Mouse (Mus musculus) testis, postnatal 10 days (tissue): ENCODE data around the gene Lgi1.

Source experiments
- DNase-seq: peaks from one replicate; pipeline ENCODE4 v3.0.0; 2021; ENCODE audit warnings: low spot score

Gene Lgi1

DNA sequence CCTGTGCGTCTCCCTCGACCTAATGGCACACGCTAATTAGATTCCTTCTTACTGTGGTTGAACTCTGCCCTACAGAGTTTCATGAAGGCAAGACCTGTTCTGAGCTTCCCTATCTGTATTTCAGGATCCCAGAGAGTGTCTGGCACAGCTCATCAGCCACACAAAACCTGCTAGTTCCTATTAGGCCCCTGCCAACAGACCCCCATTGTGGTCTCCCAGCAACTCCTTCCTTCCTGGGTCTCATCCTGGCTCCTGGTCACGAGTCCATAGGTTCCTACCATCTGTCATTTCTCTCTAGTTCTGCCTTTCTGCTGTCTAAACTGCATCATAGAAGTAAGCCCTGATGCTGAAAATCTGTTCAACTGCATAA lies 60.7 kb downstream of the Lgi1 start:
- no peak for DNase-seq

- DNase-seq = no peak
These were observed 61.5 kb downstream of the Lgi1 start for GRCm38 (mm10) chr19:38325854-38326253.

GRCm38 (mm10) chr19:38327002-38327401 lies 62.7 kb downstream of the Lgi1 start:
- DNase-seq = no peak

DNA sequence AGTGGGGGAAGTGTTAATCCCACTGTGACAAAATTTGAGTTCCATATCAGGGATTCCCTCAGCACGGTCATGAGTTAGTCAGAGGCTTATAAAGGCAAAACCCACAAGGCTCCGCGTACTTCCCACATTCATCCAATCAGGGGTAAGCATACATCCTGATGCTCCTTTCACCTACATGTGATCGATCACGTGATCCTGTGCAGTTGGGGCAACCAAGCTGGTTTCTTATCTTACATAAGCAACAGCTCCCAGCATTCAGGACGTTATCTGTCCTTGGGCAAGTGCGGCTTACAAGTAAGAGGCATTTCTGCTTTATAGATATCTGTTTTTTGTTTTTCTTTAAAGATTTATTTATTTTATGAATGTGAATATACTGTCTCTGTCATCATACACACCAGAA lies 63.7 kb downstream of the Lgi1 start:
- DNase-seq = no peak

- no peak for DNase-seq
These were observed 64.9 kb downstream of the Lgi1 start for GRCm38 (mm10) chr19:38329257-38329656.

- DNase-seq = no peak
These were observed 66.7 kb downstream of the Lgi1 start for GRCm38 (mm10) chr19:38331072-38331471.

DNA sequence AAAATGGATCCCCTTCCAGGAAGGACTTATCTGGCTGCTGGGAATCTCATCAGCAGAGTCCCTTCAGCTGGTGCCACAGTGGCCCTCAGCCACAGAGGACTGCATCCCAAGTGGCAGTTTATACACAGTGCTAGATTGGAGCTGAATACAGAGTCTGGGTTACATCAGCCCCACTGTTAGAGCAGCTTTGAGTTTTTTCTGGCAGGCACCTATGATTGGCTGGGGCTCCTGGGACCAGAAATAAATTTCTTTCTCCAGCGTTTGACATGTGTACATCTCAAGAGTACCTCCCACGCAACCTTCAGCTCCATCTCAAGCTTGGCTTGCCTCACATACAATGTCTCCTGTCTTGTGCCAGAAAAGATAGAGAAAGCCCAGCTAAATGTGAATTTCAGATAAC lies 67.9 kb downstream of the Lgi1 start:
- no peak for DNase-seq

GRCm38 (mm10) chr19:38332820-38333219 lies 68.5 kb downstream of the Lgi1 start:
- no peak for DNase-seq

DNA sequence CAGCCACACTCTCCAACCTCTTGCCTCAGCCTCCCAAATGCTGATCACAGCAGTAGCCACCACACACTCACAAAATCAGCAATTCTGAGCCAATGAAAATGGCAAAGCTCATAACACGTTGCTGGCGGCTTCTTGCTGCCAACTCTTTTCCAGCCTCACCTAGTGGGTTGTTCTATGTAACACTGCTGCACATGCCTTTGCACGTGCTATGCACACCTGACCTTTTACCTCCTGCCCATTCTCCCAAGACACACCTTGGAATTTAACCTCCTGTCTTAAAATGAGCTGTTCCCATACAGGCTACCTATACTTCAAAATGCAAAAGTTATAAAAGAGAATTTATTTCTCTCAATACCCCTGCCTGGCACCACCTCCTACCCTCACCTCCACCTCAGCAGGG lies 72.2 kb downstream of the Lgi1 start:
- no peak for DNase-seq

DNA sequence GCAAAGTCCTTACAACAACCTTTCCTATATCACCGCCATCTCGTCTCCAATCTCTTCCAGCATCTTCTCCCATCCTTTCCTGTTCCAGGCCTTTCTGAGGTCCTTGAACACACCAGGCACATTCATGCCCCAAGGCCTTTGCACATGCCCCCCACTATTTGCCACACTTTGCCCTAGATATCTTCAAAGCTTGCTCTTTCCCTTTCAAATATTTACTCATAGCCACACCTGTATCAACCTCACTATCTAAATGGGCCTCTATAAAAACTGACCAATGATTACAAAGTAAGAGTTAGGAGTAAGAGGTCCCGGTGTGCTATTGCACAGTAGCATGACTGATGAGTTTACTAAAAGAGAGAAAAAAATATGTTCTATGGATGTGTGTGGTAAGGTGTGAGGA lies 73.0 kb downstream of the Lgi1 start:
- no peak for DNase-seq

DNA sequence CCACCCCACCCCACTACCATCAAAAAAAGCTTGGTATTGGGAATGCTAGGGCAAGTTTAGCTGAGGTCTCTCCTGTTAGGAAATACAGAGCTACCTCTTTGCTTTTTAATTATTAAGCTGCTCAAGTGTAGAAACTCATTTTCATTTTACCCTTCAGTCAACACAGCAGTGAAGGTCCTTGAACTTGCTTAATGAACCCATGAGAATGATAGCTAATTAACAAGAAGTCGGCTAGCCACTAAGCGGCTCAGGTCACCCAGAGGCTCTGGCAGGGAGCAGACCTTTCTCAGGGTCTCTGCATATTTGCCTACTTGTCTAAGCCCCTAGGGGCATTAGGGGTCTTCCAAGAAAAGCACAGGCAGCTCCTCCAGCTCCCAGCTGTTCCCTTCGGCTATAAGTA lies 75.4 kb downstream of the Lgi1 start:
- DNase-seq = no peak

DNA sequence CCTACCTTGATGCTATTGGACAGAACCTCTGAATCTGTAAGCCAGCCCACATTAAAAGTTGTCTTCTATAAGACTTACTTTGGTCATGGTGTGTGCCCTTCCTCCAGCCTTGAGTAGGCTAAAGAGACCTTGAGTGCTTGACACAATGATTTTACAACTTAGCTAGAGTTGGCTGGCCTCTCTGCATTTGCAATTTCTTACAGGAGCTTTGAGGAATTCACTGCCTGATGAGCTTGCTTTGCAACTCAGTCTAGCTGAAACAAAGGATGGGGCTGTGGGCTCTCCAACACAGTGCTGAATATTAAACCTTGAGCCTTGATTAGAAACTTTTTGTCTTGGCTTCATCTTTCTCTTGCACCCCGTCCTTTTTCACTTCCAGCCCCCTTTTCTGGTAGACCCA lies 78.9 kb downstream of the Lgi1 start:
- no peak for DNase-seq

- DNase-seq = no peak
These were observed 84.1 kb downstream of the Lgi1 start for GRCm38 (mm10) chr19:38348271-38349012.

DNA sequence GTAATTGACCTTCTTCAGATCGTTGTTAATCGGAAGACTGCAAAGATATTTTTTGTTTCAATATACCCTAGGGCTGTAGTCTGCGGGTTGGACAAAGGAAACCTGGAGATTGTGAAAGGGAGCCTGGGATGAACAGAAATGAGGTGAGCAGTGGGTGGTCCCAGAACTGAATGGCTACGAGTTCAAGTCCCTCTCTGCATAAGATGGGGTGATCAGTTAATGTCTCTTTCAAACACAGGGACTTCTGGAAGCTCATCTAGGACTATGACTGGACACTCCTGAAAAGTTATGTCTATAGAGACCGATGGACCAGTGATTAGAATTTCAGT lies 84.6 kb downstream of the Lgi1 start:
- DNase-seq = no peak

DNA sequence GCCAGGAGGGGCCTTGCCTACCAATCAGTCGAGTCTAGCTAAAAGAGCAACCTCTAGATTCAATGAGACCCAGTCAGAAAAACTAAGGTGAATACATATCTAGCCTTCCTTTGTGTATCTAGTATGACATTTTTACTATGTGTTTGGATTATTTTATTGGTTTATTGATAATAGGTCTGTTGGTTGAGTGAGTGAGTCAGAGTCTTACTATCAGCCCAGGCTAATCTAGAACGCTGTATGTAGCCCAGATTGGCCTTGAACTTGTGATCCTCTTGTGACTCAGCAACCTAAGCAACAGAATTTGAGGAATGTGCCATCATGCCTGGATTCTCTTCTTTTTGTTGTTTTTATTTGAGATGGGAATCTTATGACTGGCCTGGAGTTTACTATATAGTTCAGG lies 86.9 kb downstream of the Lgi1 start:
- DNase-seq = no peak

- DNase-seq = no peak
These were observed 87.4 kb downstream of the Lgi1 start for GRCm38 (mm10) chr19:38351728-38352127.

GRCm38 (mm10) chr19:38352495-38353130 lies 88.3 kb downstream of the Lgi1 start:
- DNase-seq = no peak

DNA sequence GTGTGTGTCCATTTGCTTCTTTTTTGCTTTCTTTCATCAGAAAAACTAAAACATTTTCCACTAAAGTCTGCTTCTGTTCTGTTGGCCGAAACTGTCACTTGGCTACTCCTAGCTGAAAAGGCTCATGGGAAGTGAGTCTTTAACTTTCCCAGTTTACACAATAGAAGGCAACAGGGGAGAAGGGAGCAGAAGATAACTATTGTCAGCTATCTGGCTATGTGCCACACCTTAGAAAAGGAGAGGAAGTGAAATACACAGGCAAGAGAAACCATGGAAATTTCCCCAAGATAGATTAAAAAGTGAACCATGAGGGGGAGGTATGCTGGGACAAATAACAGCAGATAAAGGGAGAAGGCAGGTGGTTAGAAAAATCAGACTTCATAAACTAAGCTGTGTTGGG lies 89.9 kb downstream of the Lgi1 start:
- DNase-seq = no peak

GRCm38 (mm10) chr19:38354819-38355360 lies 90.6 kb downstream of the Lgi1 start:
- peak; percentile 71 for DNase-seq

DNA sequence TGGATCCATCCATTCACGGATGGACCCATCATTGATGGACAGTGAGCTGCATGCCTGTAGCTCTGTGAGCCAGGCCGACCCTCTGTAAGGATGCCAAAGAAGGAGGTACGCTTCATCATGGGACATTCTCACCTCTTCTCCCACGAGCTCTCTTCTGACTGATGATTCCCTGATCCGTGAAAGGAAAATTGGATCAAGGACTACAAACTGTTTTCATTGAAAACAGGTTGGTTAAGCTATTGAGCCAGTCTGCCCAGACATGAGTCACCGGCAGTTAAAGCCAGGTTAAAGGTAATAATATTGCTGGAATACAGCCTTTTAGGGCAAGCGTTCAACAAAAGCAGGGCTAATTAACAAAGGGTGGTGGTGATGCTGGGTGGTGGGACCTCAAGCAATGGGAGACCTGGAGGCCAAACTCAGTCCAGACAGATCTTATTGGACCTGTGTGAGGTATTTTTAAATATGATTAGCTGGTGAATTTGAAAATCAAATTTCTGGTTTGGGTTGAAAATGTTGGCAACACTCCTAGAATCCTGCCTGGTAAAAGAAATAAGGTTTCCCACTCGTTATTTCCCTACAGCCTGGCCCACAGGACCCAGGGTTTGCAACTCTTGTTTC lies 92.0 kb downstream of the Lgi1 start:
- no peak for DNase-seq

DNA sequence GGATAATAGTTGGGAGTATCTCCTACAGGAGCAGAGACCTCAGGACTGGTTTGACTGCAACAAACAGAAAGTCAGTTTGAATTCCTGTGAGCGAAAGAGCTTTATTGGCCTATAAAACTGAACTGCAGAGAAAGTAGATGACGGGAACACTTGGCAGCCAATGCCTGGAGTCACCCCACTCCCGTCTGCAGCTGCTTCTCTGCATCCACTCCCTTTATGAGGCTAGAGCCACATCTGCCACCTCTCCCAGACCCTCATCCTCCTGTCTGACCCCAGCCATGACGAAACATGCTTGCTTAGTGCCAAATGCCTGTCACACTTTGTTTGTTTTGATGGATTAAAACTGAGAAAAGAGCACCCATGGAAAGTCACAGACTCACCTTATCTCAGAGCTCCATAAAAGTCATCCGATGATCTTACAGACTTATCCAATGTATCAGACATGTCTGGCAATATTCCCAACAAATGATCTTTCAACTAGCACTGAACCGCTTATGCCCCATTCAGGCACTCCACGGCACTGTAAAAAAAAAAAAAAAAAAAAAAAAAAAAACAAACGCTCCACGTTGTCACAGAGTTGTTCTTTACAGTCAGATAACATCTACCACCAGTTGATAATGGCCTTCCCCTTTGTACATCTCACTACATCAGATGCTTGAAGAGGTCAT lies 93.8 kb downstream of the Lgi1 start:
- no peak for DNase-seq

DNA sequence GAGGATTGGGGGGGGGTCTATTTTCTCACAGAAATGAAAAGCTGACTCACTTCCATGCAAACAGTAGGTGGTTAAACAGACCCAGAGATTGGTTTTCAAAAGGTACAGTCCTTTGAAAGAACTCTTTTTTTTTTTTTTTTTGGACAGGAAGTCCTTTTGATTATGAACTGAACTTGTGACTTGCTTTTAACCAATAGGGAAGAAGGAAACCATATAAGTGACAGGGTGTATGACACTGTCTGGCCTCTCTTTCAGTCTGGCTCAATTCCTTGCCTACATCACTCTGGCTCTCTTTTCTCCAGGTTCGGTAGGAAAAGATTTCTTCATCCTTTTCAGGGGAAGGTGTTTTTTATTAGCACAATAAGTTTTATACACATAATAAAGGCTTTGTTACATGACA lies 95.0 kb downstream of the Lgi1 start:
- no peak for DNase-seq
